Mouse (Mus musculus) Patski (cell line): ENCODE results near the gene Aacs. TPM values are rescaled to one million over a fixed set of nuclear protein-coding genes. Genes with fewer than 3 reads are reported as not detected.
A peak's percentile ranks its signal among the peaks of the same experiment; 100 is the strongest.

ENCODE experiments used
- ATAC-seq: fragments of 100-300 bp; one replicate; pipeline ENCODE4 v1.8.0; 2021
- CTCF ChIA-PET: fragments of 350-600 bp; sonication (Branson Sonifier 250); formaldehyde crosslinking; loops from one replicate; lab custom pipeline; 2022; ENCODE audit warnings: inconsistent platforms; lab: Charles Lee
- POLR2A ChIA-PET: fragments of 350-600 bp; sonication (Branson Sonifier 250); formaldehyde crosslinking; loops from one replicate; lab custom pipeline; 2022; ENCODE audit warnings: antibody characterized with exemption, inconsistent platforms; lab: Charles Lee
- DNase-seq: peaks from one replicate; pipeline ENCODE4 v3.0.0-alpha.2; 2011; ENCODE audit warnings: low read depth, low spot score
- H3K27me3 ChIP-seq: fragments of 371-371 bp; one replicate; pipeline ENCODE4 v1.5.1; 2021
- CTCF ChIP-seq: fragments of 100-300 bp; IDR thresholded peaks from one replicate; pipeline ENCODE4 v1.5.1; 2021
- in situ Hi-C: fragments of 300-500 bp; cut with MboI; formaldehyde crosslinking; loops from 3 replicates; pipeline ENCODE4 v1.11.1; 2018; ENCODE audit warnings: low pct_unique_long_range_greater_than_20kb, mixed read lengths
- polyA plus RNA-seq: library from polyadenylated mRNA; unstranded; gene quantifications from one replicate; pipeline ENCODE4 v1.2.3, GENCODE M21; 2021

Aacs gene
- polyA plus RNA-seq, 1 experiment from 2014 or later, result 49.4 TPM

GRCm38 (mm10) chr5:125504692-125505091, 29.1 kb downstream of the Aacs start:
- TF ChIP-seq CTCF, result no peak
- ATAC-seq (no peak), DNase-seq (no peak)
- CTCF ChIA-PET, result no interaction called here
- H3K27me3 ChIP-seq, result no peaks in the 10 kb centered on the region
- POLR2A ChIA-PET, result no interaction called here
- in situ Hi-C loops, result no loop called here

GRCm38 (mm10) chr5:125505968-125506367, 30.4 kb downstream of the Aacs start:
- TF ChIP-seq CTCF, result no peak
- DNase-seq, result no peak
- in situ Hi-C loops, result no loop called here
- no peak for ATAC-seq
- H3K27me3 ChIP-seq, result no peaks in the 10 kb centered on the region
- ChIA-PET POLR2A (no interaction called here), CTCF (interaction anchor here (1.0 kb wide), 1 partner anchor 8 kb away, joined by 3 read pairs; no protein-coding TSS in a partner anchor)

GRCm38 (mm10) chr5:125507582-125507981, 32.0 kb downstream of the Aacs start:
- TF ChIP-seq CTCF, result no peak
- in situ Hi-C loops, result no loop called here
- no peaks in the 10 kb centered on the region for H3K27me3 ChIP-seq
- ATAC-seq, result no peak
- no peak for DNase-seq
- ChIA-PET POLR2A (no interaction called here), CTCF (interaction anchor here (2.0 kb wide), 1 partner anchor 10 kb away, joined by 7 read pairs; no protein-coding TSS in a partner anchor)

- no peaks in the 10 kb centered on the region for H3K27me3 ChIP-seq
- in situ Hi-C loops, result no loop called here
- no peak for DNase-seq
- CTCF ChIA-PET, result interaction anchor here (2.0 kb wide), 1 partner anchor 10 kb away, joined by 7 read pairs; no protein-coding TSS in a partner anchor
- no peak for ATAC-seq
- no peak for TF ChIP-seq CTCF
- POLR2A ChIA-PET, result no interaction called here
Measured at GRCm38 (mm10) chr5:125508006-125508405, 32.4 kb downstream of the Aacs start.

- CTCF ChIA-PET, result interaction anchor here (0.6 to 2.3 kb wide), 10 partner anchors 10 to 97 kb away, joined by 3 to 10 read pairs (median 4); no protein-coding TSS in a partner anchor
- POLR2A ChIA-PET, result no interaction called here
- H3K27me3 ChIP-seq, result no peaks in the 10 kb centered on the region
- TF ChIP-seq CTCF, result no peak
- in situ Hi-C loops, result no loop called here
- DNase-seq (no peak), ATAC-seq (peak; percentile 50)
Measured at GRCm38 (mm10) chr5:125509541-125509940, 33.9 kb downstream of the Aacs start.

- TF ChIP-seq CTCF, result no peak
- no peak for ATAC-seq
Measured at GRCm38 (mm10) chr5:125515006-125515405, 39.4 kb downstream of the Aacs start.

GRCm38 (mm10) chr5:125518640-125519039, 43.0 kb downstream of the Aacs start:
- CTCF ChIA-PET, result interaction anchor here (1.7 kb wide), 1 partner anchor 9 kb away, joined by 5 read pairs; no protein-coding TSS in a partner anchor
- ATAC-seq (no peak), DNase-seq (no peak)
- POLR2A ChIA-PET, result no interaction called here
- H3K27me3 ChIP-seq, result no peaks in the 10 kb centered on the region
- TF ChIP-seq CTCF, result no peak
- in situ Hi-C loops, result no loop called here

More at GRCm38 (mm10) chr5:125515006-125515405, 39.4 kb downstream of the Aacs start:
- in situ Hi-C loops, result no loop called here
- DNase-seq, result no peak
- ChIA-PET POLR2A (no interaction called here), CTCF (no interaction called here)
- H3K27me3 ChIP-seq, result no peaks in the 10 kb centered on the region

- TF ChIP-seq CTCF, result no peak
- in situ Hi-C loops, result no loop called here
- CTCF ChIA-PET, result interaction anchor here (2.0 kb wide), 1 partner anchor 8 kb away, joined by 5 read pairs; no protein-coding TSS in a partner anchor
- no peaks in the 10 kb centered on the region for H3K27me3 ChIP-seq
- POLR2A ChIA-PET, result no interaction called here
- DNase-seq (no peak), ATAC-seq (no peak)
Measured at GRCm38 (mm10) chr5:125520930-125521590, 45.4 kb downstream of the Aacs start.

GRCm38 (mm10) chr5:125523361-125523760, 47.7 kb downstream of the Aacs start:
- CTCF ChIA-PET, result no interaction called here
- no peak for TF ChIP-seq CTCF
- in situ Hi-C loops, result no loop called here
- no peaks in the 10 kb centered on the region for H3K27me3 ChIP-seq
- POLR2A ChIA-PET, result no interaction called here
- ATAC-seq (no peak), DNase-seq (no peak)

- ChIA-PET POLR2A (no interaction called here), CTCF (interaction anchor here (1.1 kb wide), 1 partner anchor 16 kb away, joined by 4 read pairs; no protein-coding TSS in a partner anchor)
- DNase-seq, result no peak
- H3K27me3 ChIP-seq, result peaks cover 7% of the 10 kb centered on the region
- no peak for ATAC-seq
- no peak for TF ChIP-seq CTCF
- in situ Hi-C loops, result loop anchor here (25.0 kb wide), 1 partner anchor 437 kb away; no protein-coding TSS in a partner anchor
Measured at GRCm38 (mm10) chr5:125525516-125525915, 49.9 kb downstream of the Aacs start.

- ChIA-PET CTCF (no interaction called here), POLR2A (no interaction called here)
- peaks cover 10% of the 10 kb centered on the region for H3K27me3 ChIP-seq
- in situ Hi-C loops, result loop anchor here (25.0 kb wide), 1 partner anchor 436 kb away; no protein-coding TSS in a partner anchor
- peak; percentile 60 for TF ChIP-seq CTCF
- DNase-seq, result no peak
- ATAC-seq, result no peak
Measured at GRCm38 (mm10) chr5:125526464-125526863, 50.9 kb downstream of the Aacs start.
